Mouse (Mus musculus): Measurements from ENCODE around the gene Ankrd35.
"Not testable (repeated sequence)": the region's sequence is repeated elsewhere in the genome, so short reads cannot be mapped to it uniquely, and the experiment has no call there.

The Ankrd35 gene

DNA sequence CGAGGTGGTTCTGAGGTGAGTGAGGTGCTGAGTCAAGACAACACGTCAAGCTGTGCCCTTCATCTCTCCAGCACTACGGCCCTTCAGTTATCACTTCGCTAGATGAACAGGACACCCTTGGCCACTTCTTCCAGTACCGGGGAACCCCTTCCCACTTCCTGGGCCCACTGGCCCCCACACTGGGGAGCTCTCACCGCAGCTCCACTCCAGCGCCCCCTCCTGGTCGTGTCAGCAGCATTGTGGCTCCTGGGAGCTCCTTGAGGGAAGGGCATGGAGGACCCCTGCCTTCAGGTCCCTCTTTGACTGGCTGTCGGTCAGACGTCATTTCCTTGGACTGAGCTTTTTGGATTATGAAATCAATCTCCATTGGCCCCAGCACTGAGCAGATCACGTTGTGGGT is 34.8 kb downstream of the Ankrd35 start:
- DNase-seq (ENCODE audit: low read depth, low spot score), result no peak

DNA sequence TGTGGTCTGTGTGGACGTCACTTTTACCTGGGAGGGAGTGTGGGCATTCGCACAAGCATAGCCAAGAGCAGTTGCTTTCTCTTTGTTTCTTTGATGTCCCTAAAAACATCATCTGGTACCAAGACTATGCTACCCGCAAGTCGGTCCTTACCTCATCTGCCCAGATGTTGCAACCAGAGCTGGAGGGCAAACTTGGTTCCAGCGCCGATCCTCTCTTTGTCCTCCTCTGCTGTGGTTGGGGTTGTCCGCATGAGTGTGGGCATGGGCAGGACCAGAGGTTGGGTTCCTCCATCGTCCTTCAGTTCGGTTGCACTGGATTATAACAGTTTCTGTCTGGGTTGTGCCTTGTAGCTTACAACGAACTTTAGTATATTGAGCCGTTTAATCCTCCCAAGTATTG is 36.3 kb downstream of the Ankrd35 start:
- DNase-seq (ENCODE audit: low read depth, low spot score), result no peak

DNA sequence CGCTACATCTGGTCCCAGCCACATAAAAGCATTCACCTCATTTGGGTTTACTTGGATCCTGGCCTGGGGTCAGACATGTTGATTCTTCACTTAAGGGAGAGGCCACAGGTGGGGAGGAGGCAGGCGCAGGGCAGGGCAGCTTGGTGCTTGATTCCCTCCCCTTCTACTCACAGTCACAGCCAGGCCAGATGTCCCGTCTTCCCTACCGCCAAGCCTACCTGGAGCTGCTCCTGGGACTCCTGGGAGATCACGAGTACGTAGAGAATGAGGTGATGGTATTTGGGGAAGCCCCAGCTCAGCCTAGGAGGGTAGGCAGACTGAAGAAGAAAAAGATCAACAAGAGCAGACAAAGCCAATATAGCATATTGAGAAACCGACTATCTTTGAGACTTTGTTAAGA is 37.1 kb downstream of the Ankrd35 start:
- DNase-seq (ENCODE audit: low read depth, low spot score), result no peak

DNA sequence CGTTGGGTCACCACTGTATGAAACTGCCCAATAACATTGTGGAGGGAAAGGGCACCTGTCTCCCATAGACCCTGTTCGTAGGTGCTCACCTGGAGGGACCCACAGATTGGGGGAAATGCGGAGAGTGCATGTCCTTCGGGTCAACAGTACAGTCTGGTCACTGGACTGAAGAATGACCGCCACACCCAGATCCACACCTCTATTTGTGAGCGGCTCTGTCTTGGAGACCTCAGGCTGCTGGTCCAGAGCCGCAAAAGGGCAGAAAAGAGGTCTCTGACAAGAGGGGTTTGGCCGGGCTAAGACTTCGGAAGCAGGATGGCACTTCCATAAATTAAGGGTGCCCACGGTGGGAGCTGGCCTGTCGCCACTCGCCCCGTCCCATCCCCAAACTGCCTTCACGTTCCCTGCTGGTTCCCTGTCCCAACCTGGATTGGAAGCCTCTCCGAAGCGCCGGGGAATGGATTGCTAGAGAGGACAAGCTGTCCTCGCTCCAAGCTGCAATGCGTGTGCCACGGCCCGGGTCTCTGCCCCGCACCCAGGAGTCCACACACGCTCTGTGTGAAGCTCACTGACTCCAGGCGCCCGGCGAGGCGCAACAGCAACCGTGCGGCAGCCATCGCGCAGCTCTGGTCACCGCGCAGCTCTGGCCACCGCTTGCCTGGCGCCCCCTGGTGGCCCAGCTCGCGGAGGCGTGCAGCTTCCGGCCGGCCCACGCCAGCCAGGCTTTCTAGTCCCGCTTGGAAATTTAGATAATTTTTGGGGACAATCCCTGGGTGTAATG is 38.2 kb downstream of the Ankrd35 start, which contains the start of gene Nudt17:
Gene Nudt17, minus strand, starts transcription at position 660 of the 781 bp plus-strand sequence.
- no peak for DNase-seq (ENCODE audit: low read depth, low spot score)

DNA sequence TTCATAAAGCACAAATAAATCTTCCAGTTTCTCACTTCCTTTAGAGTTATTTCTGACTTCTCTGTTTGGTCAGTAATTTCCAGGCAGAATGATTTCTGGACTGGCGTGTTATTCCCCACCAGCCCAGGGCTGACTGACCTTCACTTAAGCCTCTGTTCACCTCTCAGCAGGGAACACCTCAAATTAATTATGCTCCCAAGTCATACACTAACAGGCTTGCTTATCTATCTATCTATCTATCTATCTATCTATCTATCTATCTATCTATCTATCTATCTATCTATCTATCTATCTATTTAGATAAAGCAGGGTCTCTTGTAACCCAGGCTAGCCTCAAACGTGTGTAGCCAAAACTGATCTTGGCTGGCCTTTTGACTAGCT is 38.7 kb downstream of the Ankrd35 start:
- DNase-seq (ENCODE audit: low read depth, low spot score), result no peak

DNA sequence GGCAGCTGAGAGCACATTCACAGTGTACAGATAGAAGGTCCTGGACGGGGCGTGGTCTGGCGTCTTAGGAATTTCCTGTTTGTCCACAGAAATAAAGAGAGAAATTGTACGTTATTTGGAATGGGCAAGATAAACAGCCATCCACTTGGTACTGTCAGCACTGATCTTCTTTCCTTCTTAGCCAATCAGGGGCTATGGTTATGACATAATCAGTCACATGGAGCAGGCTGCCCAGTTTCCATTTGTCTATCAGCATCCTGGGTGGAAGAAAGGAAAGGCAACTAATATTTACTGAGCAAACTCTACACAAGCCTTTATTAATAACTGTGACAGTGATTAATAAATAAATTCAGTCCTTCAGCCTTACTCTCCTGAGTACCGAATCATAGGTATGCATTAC is 44.4 kb downstream of the Ankrd35 start:
- no peak for DNase-seq (ENCODE audit: low read depth, low spot score)

DNA sequence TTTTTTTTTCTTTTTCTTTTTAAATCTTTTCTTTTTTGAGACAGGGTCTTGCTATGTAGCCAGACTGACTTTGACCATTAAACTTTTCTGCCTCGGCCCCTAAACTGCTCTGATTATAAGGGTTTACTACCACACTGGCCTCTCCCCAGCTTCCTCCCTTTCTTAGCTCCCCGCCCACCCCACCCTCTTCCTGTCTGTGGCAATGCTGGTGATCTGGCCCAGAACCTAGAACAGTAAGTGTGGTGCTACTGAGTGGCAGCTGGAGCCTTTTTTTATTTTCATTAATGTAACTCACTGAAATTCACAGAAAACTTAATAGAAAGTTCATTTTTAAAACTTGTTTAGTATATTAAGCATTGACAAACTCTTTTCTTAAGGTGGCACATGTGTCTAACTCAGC is 45.9 kb downstream of the Ankrd35 start:
- no peak for DNase-seq (ENCODE audit: low read depth, low spot score)

DNA sequence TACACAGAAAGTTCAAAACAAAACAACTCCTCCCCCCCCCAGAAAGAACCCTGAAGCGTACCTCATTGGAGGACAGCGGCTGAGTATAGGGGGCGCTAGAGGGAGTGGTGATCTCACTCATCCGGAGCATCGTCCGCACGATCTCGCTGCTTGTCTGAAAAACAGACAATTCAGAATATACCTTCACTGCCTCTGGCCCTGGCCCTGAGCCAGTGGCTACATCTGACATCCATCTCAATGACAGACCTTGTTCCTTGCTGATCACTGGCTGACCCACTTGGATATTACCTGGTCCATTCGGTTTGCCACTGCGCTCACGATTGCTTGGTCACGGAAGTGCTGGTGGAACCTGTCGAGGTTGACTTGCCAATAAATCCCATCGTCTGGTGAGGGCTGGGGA is 49.2 kb downstream of the Ankrd35 start:
- DNase-seq (ENCODE audit: low read depth, low spot score), result no peak

DNA sequence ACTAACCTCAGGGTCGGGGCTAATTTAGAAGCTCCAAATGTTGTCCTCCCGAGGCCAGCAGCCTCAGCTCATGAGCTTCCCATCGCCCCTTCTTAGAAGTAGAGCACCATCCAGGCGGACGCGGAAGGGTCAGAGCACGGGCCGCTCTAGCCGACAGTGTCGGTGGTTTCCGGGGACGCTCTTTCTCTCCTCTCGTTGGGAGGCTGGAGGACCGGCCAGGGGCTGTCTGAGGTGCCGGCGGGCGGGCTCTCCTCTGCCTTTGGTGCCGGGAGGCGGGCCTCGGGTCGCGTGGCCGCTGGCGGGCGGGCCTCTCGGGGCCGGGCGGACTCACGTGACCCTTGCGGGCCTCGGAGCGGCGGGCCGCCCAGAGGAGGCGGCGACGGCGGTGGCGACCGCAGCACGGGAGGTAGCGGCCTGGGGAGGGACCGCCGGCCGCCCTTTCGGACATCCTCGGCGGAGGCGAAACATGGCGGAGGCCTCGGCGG is 57.5 kb downstream of the Ankrd35 start, which contains the start of the genes Polr3c and Rnf115:
Gene Polr3c, minus strand, starts transcription at position 286 of the 485 bp plus-strand sequence.
Gene Rnf115, plus strand, starts transcription at position 322 of the 485 bp plus-strand sequence.
- DNase-seq (ENCODE audit: low read depth, low spot score), result peak; percentile 71

DNA sequence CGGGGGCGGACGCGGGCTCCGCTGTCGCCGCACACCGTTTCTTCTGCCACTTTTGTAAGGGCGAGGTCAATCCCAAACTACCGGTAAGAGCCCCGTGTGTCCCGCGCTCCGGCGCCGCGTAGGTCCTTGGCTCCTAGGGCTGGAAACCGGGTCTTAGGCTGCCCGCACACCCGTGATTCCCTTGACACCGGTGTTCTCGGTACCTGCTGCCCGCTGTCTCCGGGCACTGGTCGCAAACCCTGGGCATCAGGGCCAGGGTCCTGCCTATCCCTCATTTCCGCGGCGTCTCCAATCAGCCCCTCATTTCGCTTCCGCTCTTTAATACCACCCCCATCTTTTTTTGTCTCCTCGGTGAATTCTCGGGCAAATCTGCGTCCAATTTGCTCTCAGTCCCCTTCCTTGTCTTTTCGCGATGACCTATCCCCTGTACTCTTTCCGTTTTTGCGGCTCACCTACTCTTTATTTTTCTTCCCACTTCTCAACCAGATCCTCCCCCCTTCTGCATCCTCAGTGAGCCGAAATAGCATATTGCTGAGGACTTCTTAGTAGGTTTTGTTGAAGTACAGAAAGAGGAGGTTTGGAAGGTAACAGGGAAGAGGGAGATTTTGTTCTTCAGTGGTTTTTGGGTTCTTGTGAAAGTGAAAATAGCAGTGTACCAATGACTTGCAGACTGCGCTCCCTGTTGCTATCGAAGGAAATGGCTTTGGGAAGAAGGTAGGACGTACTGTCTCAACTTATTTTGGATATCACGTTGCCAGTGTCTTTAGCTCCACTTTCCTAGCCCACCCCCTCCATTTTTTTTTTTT is 58.1 kb downstream of the Ankrd35 start:
- no peak for DNase-seq (ENCODE audit: low read depth, low spot score)

DNA sequence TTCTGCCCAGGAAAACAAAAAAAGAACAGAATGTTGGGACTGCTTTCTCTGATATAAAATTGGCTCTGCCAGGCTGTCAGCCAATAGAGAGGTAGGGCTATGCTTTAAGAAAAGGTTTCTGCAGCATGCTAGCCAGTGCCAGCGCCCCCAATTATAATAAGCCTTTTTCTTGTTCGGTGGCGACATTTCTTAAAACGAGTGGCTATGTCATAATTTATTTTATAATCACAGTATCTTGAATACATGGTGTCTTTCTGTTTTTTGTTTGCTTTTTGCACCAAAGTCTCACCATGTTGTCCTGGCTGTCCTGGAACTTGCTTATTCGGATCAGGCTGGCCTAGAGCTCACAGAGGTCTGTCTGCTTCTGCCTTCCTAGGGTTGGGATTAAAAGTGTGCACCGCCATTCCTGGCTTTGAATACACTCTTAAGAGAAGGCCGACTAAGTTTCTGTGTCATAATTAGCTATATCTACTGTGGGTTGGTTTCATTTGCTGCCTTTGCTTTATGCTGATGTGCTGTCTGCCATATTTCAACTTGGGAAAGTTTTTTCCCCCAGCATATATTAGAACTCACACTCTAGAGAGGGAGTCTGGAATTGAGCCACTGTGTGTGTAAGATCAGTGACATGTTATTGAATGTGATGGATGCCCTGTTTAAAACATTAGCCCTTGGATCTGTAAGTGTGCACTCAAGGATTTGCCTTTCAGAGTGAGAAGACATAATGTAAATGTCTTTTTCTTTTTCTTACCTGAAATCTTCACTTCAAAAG is 58.9 kb downstream of the Ankrd35 start:
- no peak for DNase-seq (ENCODE audit: low read depth, low spot score)

DNA sequence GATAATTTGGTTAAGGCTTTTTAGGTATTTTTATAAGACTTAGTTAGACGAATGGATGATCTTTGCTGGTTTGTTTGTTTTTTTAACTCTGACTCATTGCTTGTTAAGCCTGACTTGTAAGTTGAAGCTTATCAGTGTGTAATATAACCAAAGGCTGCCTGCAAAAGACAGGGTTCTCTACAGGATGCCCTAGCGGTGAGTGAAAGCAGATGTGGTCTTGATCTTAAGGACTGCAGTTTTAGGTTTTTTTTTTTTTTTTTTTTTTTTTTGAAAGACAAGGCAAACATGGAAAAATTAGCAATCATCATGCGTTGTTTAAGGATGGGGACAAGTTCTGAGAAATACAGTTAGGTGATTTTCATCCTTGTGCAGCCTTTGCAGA is 59.5 kb downstream of the Ankrd35 start:
- no peak for DNase-seq (ENCODE audit: low read depth, low spot score)

DNA sequence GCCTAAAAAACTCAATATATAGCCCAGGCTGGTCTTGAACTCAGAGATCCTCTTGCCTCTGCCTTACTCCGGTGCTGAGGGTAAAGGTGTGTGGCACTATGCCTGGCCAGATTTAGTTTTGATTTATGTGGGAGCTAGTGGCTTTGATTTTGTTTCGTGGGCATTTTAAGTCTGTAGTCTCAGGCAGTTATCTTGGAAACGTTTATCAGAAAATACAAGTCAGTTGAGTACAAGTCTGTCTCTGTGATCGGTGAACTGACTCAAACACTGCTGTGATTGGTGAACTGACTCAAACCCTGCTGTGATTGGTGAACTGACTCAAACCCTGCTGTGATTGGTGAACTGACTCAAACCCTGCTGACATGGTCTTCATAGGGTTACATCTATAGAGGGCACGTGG is 60.9 kb downstream of the Ankrd35 start:
- DNase-seq (ENCODE audit: low read depth, low spot score), result no peak

DNA sequence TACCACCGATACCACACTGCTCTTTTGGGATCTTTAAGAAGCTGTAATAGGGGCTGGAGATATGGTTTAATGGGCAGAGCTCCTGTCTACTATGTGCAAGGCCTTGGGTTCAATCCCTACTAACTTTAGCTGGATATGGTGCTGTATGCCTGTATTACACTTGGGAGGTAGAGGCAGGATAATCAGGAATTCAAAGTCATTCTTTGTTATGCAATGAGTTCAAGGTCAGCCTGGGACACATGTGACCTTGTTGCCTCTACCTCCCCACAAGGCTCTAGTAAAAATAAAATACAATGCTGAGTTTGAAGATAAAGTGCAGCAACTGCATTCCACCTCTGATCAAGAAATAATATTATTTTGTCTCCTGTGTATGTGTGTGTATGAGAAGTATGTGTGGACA is 64.1 kb downstream of the Ankrd35 start:
- no peak for DNase-seq (ENCODE audit: low read depth, low spot score)

DNA sequence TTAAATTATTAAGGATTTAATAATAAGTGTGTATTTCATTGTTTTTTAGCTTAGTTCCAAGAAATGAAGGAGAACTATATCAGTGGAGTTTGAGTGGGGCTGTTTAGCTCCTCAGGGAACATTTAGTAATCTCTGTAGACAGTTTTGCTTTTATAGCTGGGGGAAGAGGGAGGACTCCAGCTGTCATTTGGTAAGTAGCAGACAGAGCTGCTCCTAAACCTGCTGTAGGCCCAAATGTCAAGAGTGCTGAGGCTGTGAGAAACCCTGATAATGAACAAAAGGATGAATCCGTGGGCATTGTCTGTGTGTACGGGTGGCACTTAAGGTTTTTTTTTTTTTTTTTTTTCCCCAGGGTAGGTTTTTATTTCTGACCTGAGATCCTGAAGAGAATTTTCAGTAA is 65.3 kb downstream of the Ankrd35 start:
- no peak for DNase-seq (ENCODE audit: low read depth, low spot score)

DNA sequence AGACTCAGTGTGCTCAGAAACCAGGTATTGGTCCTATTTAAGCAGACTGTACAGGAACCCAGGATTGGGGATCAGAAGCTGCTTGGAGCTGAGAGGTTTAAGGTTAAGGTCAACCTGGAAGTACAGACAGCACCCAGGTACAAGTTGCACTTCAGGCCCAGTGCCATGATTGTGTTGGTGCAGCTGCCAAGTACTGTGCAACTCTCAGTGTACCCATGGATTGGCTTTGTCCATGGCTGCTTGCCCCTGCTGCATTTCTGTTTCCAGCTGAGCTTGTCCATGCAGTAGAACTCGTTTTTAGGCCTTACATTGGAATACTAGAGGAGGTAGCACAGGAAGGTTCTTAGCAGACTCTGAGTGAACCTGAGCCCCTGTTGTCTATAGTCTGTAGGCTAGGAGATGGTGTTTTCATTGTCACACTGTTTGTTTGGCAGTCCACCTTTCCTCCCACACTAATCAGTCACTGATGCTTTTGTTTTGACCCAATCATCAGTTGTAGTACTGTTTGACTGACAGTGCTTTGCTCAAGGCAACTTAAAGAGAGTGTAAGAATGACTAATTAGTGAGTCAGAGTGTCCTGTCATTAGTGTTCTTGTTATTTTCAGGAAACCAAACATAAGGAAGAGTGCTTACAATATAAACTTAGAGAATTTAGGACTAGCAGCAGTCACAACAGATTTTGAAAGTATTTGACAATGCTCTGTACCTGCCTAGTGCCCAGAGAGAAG is 67.2 kb downstream of the Ankrd35 start:
- DNase-seq (ENCODE audit: low read depth, low spot score), result no peak

DNA sequence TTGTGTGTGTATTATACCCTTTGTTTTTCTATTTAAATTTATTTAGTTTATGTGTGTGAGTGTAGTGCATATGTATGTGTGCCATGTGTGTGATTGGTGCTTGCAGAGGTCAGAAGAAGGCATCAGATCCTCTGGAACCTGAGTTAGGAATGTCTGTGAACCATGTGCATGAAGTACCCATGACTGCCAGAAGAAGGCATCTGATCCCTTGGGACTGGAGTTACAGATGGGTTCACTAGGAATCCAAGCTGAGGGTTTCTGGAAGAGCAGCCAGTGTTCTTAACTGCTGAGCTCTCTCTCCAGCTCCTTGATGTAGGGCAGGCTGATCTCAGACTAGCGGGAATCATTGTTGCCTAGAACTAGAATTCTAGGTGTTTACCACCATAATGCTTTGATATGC is 68.1 kb downstream of the Ankrd35 start:
- DNase-seq (ENCODE audit: low read depth, low spot score), result no peak

DNA sequence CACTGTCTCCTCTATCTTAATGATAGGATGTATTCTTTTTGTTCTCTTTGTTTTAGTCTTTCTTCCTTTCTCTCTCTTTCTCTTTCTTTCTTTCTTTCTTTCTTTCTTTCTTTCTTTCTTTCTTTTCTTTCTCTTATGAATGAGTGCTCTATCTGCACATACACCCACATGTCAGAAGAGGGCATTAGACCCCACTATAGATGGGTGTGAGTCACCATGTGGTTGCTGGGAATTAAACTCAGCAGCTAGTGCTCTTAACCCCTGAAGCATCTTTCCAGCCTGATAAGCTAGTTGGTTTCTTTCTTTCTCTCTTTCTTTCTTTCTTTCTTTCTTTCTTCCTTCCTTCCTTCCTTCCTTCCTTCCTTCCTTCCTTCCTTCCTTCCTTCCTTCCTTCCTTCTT is 70.3 kb downstream of the Ankrd35 start:
- not testable (repeated sequence) for DNase-seq (ENCODE audit: low read depth, low spot score)

Data from WW6 (cell line).